ENCODE assay signal across 35 mouse cellular contexts in genomic region chr13:113098406-113098805, GRCm38 (mm10). TPM values are rescaled to one million over a fixed set of nuclear protein-coding genes. Genes with fewer than 3 reads are reported as not detected.
"Had no signal": no experiment of that assay in that cellular context is flagged by ENCODE, and none has a peak within 500 bp of the region (broad histone marks: within the 10 kb centered on the region; RNA-seq: fewer than 3 reads in every experiment).

No protein-coding gene starts in this region.

- H3K4me3 ChIP-seq: embryonic facial prominence, embryonic 10.5 days; embryonic facial prominence, embryonic 12.5 days; embryonic facial prominence, embryonic 13.5 days; embryonic facial prominence, embryonic 15.5 days; erythroblast, embryonic 14.5 days; forebrain, embryonic 10.5 days; forebrain, embryonic 12.5 days; forebrain, embryonic 13.5 days; forebrain, embryonic 15.5 days; gastrocnemius, adult 2 months had no signal

- H3K4me2 ChIP-seq: embryonic facial prominence, embryonic 12.5 days; embryonic facial prominence, embryonic 13.5 days; embryonic facial prominence, embryonic 15.5 days; forebrain, embryonic 12.5 days; forebrain, embryonic 13.5 days; forebrain, embryonic 15.5 days had no signal

- DNase-seq: cerebellum, adult 18-20 months; cerebellum, adult 2 months; cerebellum, adult 8-10 months; cerebellum, adult 9-10 months; cerebellum, adult 9-11 months; cerebellum, postnatal 10 days; cerebellum, postnatal 14 days; cerebellum, postnatal 25 days; cerebellum, postnatal 36 days; embryo, embryonic 11 days; forebrain, postnatal 0 days; gastrocnemius, adult 2 months; gastrocnemius, postnatal 10 days; gastrocnemius, postnatal 14 days; gastrocnemius, postnatal 25 days; gastrocnemius, postnatal 36 days; heart, adult 18-20 months had no signal

- H3K9me3 ChIP-seq: embryonic facial prominence, embryonic 10.5 days; embryonic facial prominence, embryonic 12.5 days; embryonic facial prominence, embryonic 13.5 days; embryonic facial prominence, embryonic 15.5 days; forebrain, embryonic 10.5 days; forebrain, embryonic 12.5 days; forebrain, embryonic 13.5 days; forebrain, embryonic 15.5 days had no signal

- H3K9ac ChIP-seq: embryonic facial prominence, embryonic 12.5 days; embryonic facial prominence, embryonic 13.5 days; embryonic facial prominence, embryonic 15.5 days; forebrain, embryonic 12.5 days; forebrain, embryonic 13.5 days; forebrain, embryonic 15.5 days; forebrain, postnatal 0 days had no signal

- H3K27me3 ChIP-seq: embryonic facial prominence, embryonic 12.5 days; embryonic facial prominence, embryonic 13.5 days; embryonic facial prominence, embryonic 15.5 days; forebrain, embryonic 12.5 days; forebrain, embryonic 13.5 days; forebrain, embryonic 15.5 days had no signal

- H3K36me3 ChIP-seq: embryonic facial prominence, embryonic 10.5 days; embryonic facial prominence, embryonic 12.5 days; embryonic facial prominence, embryonic 13.5 days; embryonic facial prominence, embryonic 15.5 days; forebrain, embryonic 10.5 days; forebrain, embryonic 12.5 days; forebrain, embryonic 15.5 days had no signal

- H3K4me1 ChIP-seq: embryonic facial prominence, embryonic 10.5 days; embryonic facial prominence, embryonic 12.5 days; embryonic facial prominence, embryonic 13.5 days; embryonic facial prominence, embryonic 15.5 days; forebrain, embryonic 10.5 days; forebrain, embryonic 12.5 days; forebrain, embryonic 13.5 days; forebrain, embryonic 15.5 days had no signal

- ATAC-seq: forebrain, embryonic 13.5 days; forebrain, embryonic 14.5 days; forebrain, embryonic 15.5 days; forebrain, embryonic 16.5 days; forebrain, postnatal 0 days had no signal

- H3K27ac ChIP-seq: embryonic facial prominence, embryonic 10.5 days; embryonic facial prominence, embryonic 12.5 days; embryonic facial prominence, embryonic 13.5 days; embryonic facial prominence, embryonic 15.5 days; forebrain, embryonic 10.5 days; forebrain, embryonic 12.5 days; forebrain, embryonic 13.5 days; forebrain, embryonic 15.5 days; gastrocnemius, adult 2 months had no signal

RNA-seq across cellular contexts. Expression of gene Gzma, which starts 2.4 kb away (rescaled TPM):
- total RNA-seq: gastrocnemius, adult 18-20 months; gastrocnemius, adult 2 months; gastrocnemius, adult 8-10 months; gastrocnemius, postnatal 10 days; gastrocnemius, postnatal 14 days; gastrocnemius, postnatal 25 days; gastrocnemius, postnatal 4 days; granulocyte monocyte progenitor cell, adult 5-6 weeks had no signal
- polyA plus RNA-seq: embryonic facial prominence, embryonic 10.5 days; embryonic facial prominence, embryonic 11.5 days; embryonic facial prominence, embryonic 12.5 days; embryonic facial prominence, embryonic 13.5 days; embryonic facial prominence, embryonic 15.5 days; erythroblast, embryonic 14.5 days; forebrain, embryonic 10.5 days; forebrain, embryonic 11.5 days; forebrain, embryonic 12.5 days; forebrain, embryonic 13.5 days; forebrain, embryonic 14.5 days; forebrain, embryonic 15.5 days; forebrain, embryonic 16.5 days; frontal cortex, adult 2 months had no signal

RNA-seq across cellular contexts. Expression of gene Gpx8, which starts 52.2 kb away (rescaled TPM):
- total RNA-seq: granulocyte monocyte progenitor cell, adult 5-6 weeks had no signal
- polyA plus RNA-seq: erythroblast, embryonic 14.5 days had no signal
